Mouse (Mus musculus) thymus, adult 2 months (tissue): Measurements from ENCODE around the gene Mmp25.

Experiments
- CTCF ChIP-seq: fragments of 200-500 bp; IDR thresholded peaks from 2 replicates; pipeline ENCODE4 v1.5.1; 2012; ENCODE audit warnings: mild to moderate bottlenecking, control low read depth, low read length, moderate library complexity, borderline replicate concordance; ENCODE audit not compliant: control insufficient read depth, poor library complexity, insufficient read depth; ENCODE audit errors: extremely low read depth
- POLR2A ChIP-seq: fragments of 200-500 bp; IDR thresholded peaks from 2 replicates; pipeline ENCODE4 v1.6.1; 2012; ENCODE audit warnings: mild to moderate bottlenecking, low read length, control low read depth, moderate library complexity; ENCODE audit not compliant: control insufficient read depth, poor library complexity, insufficient read depth; ENCODE audit errors: extremely low read depth

DNA sequence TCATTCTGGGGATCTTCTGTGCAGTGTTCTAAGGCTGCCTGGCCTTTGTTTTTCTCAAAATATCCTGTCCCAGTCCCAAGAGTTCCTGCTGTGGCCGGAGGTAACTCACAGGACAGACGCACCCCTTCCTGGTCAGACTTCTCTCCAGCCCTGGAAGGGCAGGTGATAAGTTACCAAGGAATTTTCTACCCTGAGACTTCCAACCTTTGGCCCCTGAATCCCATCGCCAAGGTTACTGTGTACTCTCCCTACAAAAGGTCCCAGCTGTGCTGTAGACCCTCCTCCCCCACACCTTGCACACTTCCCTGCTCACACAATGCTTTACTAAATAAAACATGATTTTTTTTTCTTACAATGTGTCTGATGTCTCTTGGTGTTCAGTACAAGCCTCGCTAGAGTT is 37.0 kb upstream of the Mmp25 start:
- no peak for TF ChIP-seq POLR2A
- no peak for TF ChIP-seq CTCF
